Mouse (Mus musculus): Measurements from ENCODE around the gene Slc5a2. TPM values are rescaled to one million over a fixed set of nuclear protein-coding genes. Genes with fewer than 3 reads are reported as not detected.

Slc5a2 gene
- polyA plus RNA-seq, 1 experiment: not detected

DNA sequence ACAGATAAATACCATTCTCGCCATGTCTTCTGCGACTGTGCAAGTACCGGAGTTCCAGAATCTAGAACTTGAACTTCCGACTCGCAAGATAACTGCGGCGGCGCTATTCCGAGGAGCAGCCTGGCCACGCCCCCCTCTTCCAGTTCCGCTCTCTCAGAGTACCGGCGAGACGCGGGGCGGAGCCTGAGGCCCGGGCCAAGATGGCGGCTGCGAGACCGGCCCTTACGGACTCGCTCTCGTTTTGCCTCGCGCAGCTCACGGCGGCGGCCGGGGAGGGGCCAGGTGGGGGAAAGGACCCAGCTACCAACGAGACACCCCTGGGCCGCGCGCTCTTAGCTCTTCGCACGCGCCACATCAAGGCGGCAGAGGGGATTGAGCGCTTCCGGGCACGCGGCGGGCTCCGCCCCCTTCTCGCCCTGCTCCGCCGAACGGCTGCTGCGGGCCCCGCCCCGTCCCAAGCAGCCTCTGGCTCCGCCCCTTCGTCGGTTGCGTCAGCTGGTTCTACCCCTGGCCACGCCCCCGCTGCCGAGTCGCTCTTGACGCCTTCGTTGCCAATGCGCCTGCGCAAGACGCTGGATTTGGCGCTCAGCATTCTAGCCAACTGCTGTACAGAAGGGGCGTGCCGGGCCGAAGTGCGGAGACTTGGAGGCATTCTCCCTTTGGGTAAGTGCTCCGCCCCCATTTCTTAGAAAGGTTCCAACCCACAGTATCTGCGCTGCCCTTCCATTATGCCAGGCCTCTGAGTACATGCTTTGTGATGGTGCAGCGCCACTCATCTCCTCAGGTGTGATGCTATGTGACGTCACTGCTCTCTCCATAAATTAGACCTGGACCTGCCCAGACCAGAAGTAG lies 27.3 kb upstream of the Slc5a2 start, which contains the start of gene 9130023H24Rik:
Gene 9130023H24Rik (minus strand): TSS at position 105 of the 852 bp plus-strand sequence.
- Histone ChIP-seq H3K27ac (ENCODE audit: insufficient read depth, low read length) (peak within 1 kb of the TSS; percentile 97), H3K4me3 (ENCODE audit: insufficient read depth, low read length) (peak within 1 kb of the TSS; percentile 95), H3K4me1 (ENCODE audit: control insufficient read depth, insufficient read depth, low read length) (peaks cover 8% of the 10 kb centered on the region)
- TF ChIP-seq POLR2A (IDR thresholded peaks at IDR 0.05; ENCODE audit: low read depth, low read length): peak; percentile 96
- no peak for TF ChIP-seq CTCF (IDR thresholded peaks at IDR 0.05; ENCODE audit: borderline replicate concordance, insufficient read depth, low read length)

DNA sequence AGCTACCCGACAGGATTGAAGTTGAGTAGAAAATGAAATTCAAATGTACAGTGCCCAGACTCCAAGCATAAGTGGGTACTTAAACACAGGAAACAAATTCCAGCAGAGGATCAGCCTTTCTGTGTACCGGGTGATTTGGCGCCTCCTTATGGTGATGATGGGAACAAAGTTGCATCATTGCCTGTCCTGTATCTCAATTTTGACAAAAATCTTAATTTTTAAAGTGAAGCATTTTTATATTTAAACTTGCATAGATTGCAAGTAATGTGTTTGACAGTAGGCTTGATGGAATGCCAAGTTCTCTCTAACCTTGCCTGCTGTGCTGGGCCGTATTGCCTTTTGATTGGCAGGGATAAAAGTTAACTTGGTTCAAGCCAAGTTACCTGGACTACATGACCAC lies 26.5 kb upstream of the Slc5a2 start:
- TF ChIP-seq CTCF (IDR thresholded peaks at IDR 0.05; ENCODE audit: borderline replicate concordance, insufficient read depth, low read length) (no peak), POLR2A (IDR thresholded peaks at IDR 0.05; ENCODE audit: low read depth, low read length) (0 out of 2 replicates have a peak, but pooled peaks have one; percentile 7)
- Histone ChIP-seq H3K27ac (ENCODE audit: insufficient read depth, low read length) (peak overlapping the region; percentile 83), H3K4me1 (ENCODE audit: control insufficient read depth, insufficient read depth, low read length) (peaks cover 8% of the 10 kb centered on the region), H3K4me3 (ENCODE audit: insufficient read depth, low read length) (peak overlapping the region; percentile 64)

GRCm38 (mm10) chr7:128240131-128240784 lies 25.2 kb upstream of the Slc5a2 start:
- Histone ChIP-seq H3K27ac (ENCODE audit: insufficient read depth, low read length) (no peak overlapping the region), H3K4me1 (ENCODE audit: control insufficient read depth, insufficient read depth, low read length) (peaks cover 6% of the 10 kb centered on the region), H3K4me3 (ENCODE audit: insufficient read depth, low read length) (no peak overlapping the region)
- TF ChIP-seq CTCF (IDR thresholded peaks at IDR 0.05; ENCODE audit: borderline replicate concordance, insufficient read depth, low read length): no peak

GRCm38 (mm10) chr7:128242331-128242730 lies 23.1 kb upstream of the Slc5a2 start:
- TF ChIP-seq CTCF (IDR thresholded peaks at IDR 0.05; ENCODE audit: borderline replicate concordance, insufficient read depth, low read length) (no peak), POLR2A (IDR thresholded peaks at IDR 0.05; ENCODE audit: low read depth, low read length) (no peak)

GRCm38 (mm10) chr7:128243921-128244320 lies 21.5 kb upstream of the Slc5a2 start:
- peaks cover 6% of the 10 kb centered on the region for H3K4me1 ChIP-seq (ENCODE audit: control insufficient read depth, insufficient read depth, low read length)
- no peak overlapping the region for H3K4me3 ChIP-seq (ENCODE audit: insufficient read depth, low read length)
- TF ChIP-seq POLR2A (IDR thresholded peaks at IDR 0.05; ENCODE audit: low read depth, low read length) (no peak), CTCF (IDR thresholded peaks at IDR 0.05; ENCODE audit: borderline replicate concordance, insufficient read depth, low read length) (no peak)

More at GRCm38 (mm10) chr7:128242331-128242730, 23.1 kb upstream of the Slc5a2 start:
- no peak overlapping the region for H3K4me3 ChIP-seq (ENCODE audit: insufficient read depth, low read length)
- peaks cover 6% of the 10 kb centered on the region for H3K4me1 ChIP-seq (ENCODE audit: control insufficient read depth, insufficient read depth, low read length)
- H3K27ac ChIP-seq (ENCODE audit: insufficient read depth, low read length): no peak overlapping the region

GRCm38 (mm10) chr7:128244410-128245025 lies 20.9 kb upstream of the Slc5a2 start:
- Histone ChIP-seq H3K27ac (ENCODE audit: insufficient read depth, low read length) (peak overlapping the region; percentile 5; the same call in 1 of the 2 replicates), H3K4me1 (ENCODE audit: control insufficient read depth, insufficient read depth, low read length) (peaks cover 3% of the 10 kb centered on the region), H3K4me3 (ENCODE audit: insufficient read depth, low read length) (no peak overlapping the region)
- TF ChIP-seq POLR2A (IDR thresholded peaks at IDR 0.05; ENCODE audit: low read depth, low read length) (no peak), CTCF (IDR thresholded peaks at IDR 0.05; ENCODE audit: borderline replicate concordance, insufficient read depth, low read length) (no peak)

More at GRCm38 (mm10) chr7:128243921-128244320, 21.5 kb upstream of the Slc5a2 start:
- 0 out of 2 replicates have a peak overlapping the region, but pooled peaks have one; percentile 5 for H3K27ac ChIP-seq (ENCODE audit: insufficient read depth, low read length)

DNA sequence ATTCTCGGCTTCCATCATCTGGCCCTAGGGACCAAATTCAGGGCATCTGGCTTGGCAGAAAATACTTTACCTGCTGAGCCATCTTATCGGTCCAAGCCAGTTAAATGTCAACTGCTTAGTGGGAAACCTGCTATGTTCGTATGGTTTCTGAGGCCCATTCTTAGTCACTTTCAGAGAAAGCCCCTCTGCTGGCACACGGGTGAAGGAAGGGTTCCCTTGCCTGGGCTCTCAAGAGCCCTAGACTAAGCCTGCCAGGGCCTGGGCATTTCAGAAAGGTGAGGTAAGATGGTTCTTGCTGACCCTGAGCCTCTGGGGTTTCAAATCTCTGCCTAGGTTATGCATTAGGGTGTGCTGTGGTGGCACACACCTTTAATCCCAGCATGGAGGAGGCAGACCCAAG lies 19.9 kb upstream of the Slc5a2 start:
- H3K4me1 ChIP-seq (ENCODE audit: control insufficient read depth, insufficient read depth, low read length): peaks cover 4% of the 10 kb centered on the region
- no peak overlapping the region for H3K4me3 ChIP-seq (ENCODE audit: insufficient read depth, low read length)
- TF ChIP-seq CTCF (IDR thresholded peaks at IDR 0.05; ENCODE audit: borderline replicate concordance, insufficient read depth, low read length) (no peak), POLR2A (IDR thresholded peaks at IDR 0.05; ENCODE audit: low read depth, low read length) (no peak)
- H3K27ac ChIP-seq (ENCODE audit: insufficient read depth, low read length): peak overlapping the region; percentile 91

DNA sequence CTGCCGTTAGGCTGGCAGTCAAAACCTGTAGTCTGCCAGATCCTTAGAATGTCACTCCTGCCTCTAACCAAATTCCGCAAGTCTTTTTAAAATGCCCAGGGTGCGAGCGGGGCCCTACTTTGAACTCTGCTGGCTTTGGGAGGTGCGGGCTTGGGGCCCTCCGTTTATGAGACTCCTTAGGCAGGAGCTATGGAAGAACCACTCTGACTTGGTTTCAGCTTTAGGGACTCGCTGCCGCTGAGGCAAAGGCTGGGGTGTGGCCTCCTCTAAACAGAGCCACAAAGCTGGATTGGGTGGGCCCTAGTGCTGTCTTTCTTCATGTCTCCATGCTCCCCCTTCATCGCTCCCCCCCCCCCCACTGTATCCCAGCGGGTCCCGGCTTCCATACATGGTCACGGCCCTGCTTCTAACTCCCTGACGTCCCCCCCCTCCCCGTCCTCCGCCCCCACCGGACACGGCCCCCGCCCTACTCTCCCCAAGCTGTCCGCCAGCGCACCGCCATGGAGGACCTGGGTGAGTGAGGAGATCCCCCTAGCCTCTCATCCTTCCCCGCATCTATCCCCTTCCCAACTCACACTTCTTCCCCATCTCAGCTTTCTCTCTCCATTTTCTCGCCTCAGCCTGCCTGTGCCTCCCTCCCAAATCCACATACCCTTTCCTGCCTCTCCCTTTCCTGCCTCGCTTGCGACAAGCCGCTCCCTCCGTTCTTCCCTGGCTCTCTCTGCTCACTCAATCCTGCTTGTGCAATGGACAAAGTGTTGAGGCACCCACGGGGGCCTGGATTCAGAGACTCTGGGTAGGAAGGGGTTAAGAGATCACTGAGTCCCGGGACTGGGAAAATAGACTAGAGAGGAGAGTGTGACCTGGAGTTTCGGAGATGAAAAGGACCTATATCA lies 18.7 kb upstream of the Slc5a2 start, which contains the start of gene Tgfb1i1:
Gene Tgfb1i1 (plus strand): TSS at position 317 of the 896 bp plus-strand sequence.
- TF ChIP-seq CTCF (IDR thresholded peaks at IDR 0.05; ENCODE audit: borderline replicate concordance, insufficient read depth, low read length) (no peak), POLR2A (IDR thresholded peaks at IDR 0.05; ENCODE audit: low read depth, low read length) (peak; percentile 83)
- Histone ChIP-seq H3K4me3 (ENCODE audit: insufficient read depth, low read length) (peak within 1 kb of the TSS; percentile 83), H3K27ac (ENCODE audit: insufficient read depth, low read length) (peak within 1 kb of the TSS; percentile 91), H3K4me1 (ENCODE audit: control insufficient read depth, insufficient read depth, low read length) (peaks cover 8% of the 10 kb centered on the region)
